Mouse (Mus musculus) olfactory bulb, adult 2 months (tissue): ENCODE data around the gene Prdm8.

ENCODE experiments used
- CTCF ChIP-seq: fragments of 200-500 bp; IDR thresholded peaks from 2 replicates; pipeline ENCODE4 v1.5.1; 2012; ENCODE audit warnings: low read depth, mild to moderate bottlenecking, low read length, moderate library complexity; ENCODE audit not compliant: insufficient read depth
- POLR2A ChIP-seq: fragments of 200-500 bp; IDR thresholded peaks from 2 replicates; pipeline ENCODE4 v1.6.1; 2012; ENCODE audit warnings: mild to moderate bottlenecking, low read depth, low read length, moderate library complexity; ENCODE audit not compliant: insufficient read depth

GRCm38 (mm10) chr5:98183031-98183595 is 16.1 kb downstream of the Prdm8 start:
- TF ChIP-seq CTCF, result no peak
- no peak for TF ChIP-seq POLR2A
